Mouse (Mus musculus): ENCODE results near the gene Cntfr.

Cntfr gene

GRCm38 (mm10) chr4:41679291-41679690 lies 17.6 kb downstream of the Cntfr start:
- DNase-seq (ENCODE audit: low read depth, low spot score) = no peak

DNA sequence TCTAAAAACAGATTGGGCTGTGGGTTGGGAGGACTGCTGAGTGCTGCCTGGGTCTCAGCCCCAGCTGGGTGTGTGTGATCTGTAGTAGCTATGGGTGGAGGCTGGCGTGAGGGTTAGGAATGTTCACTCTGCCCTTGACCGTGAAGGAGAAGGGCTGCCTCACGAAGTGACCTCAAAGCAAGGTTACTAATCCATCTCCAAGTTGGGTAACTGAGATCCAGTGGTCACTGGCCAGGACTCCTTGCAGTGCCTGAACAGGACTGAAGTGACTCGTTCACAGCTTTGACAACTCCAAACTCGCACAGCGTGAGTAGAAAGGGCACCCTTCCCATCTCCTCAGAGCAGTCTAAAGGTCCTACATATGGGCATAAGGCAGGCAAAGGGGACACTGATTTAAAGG lies 18.0 kb downstream of the Cntfr start:
- no peak for DNase-seq (ENCODE audit: low read depth, low spot score)

DNA sequence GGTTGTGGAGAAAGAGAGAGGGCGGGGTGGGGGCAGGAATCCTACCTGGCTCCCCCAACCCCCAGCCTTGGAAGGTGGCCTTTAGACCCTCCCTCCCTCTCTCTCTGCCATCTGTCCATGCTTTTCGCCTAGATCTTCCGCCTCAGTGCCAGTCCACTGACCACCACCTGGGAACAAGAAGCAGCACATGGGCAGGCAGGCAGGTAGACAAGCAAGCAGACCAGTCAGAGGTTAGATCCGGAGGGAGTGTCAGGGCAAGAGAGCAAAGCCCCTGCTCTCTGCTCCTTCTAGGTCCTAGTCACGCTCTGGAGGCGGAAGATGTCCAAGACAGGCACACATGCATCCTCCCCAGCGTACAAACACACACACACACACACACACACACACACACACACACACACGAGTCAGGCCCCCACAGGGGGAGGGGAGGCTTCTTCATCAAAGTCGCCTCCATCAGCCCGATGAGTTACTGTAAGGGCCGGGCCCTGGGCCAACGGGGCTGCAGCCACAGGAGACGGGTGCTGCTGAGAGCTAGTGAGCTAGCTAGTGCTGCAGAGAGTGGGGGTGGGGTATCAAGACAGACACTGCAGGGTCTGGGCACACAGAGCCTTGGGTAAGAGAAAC lies 19.8 kb downstream of the Cntfr start:
- DNase-seq (ENCODE audit: low read depth, low spot score) = no peak

- no peak for DNase-seq (ENCODE audit: low read depth, low spot score)
These were observed 20.5 kb downstream of the Cntfr start for GRCm38 (mm10) chr4:41676248-41677005.

DNA sequence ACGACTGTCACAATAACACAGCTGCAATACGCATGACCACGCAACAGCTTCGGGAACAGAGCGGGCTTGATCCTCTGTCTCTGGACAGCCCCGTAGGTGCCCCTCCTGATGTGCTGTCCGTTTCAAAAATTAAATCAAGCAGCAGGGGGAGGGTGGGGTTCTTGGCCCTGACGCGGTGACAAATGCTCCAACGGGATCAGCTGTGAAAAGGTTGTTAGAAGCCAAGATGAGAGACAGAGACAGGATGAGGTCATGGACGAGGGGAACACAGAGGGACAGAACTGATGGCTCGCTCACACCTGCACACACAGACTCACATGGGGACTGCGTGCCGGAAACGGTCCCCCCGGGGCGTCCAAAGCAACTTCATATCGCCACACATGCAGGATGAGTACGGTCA lies 23.7 kb downstream of the Cntfr start:
- DNase-seq (ENCODE audit: low read depth, low spot score) = no peak

DNA sequence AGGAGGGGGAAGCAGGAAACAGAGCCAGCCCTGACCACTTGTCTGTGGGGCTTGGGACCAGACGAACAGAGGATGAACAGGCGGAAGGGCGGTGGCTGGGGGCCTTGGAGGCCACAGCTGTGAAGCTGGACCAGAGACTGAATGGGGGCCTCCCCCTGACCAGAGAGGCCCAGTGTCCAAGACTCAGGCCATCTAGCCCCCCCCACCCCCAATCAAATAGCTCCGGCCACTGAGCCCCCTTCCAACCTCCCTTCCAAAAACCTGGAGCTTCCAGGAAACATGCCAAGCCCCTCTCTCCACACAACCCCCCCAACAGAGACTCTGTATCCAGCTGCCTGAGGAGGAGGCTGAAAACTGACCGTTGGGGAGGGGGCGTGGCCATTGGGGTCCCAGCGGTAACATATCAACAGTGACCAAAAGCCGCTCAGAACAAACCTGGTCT lies 24.3 kb downstream of the Cntfr start:
- no peak for DNase-seq (ENCODE audit: low read depth, low spot score)

GRCm38 (mm10) chr4:41671963-41672480 lies 24.9 kb downstream of the Cntfr start:
- no peak for DNase-seq (ENCODE audit: low read depth, low spot score)

GRCm38 (mm10) chr4:41671500-41671899 lies 25.4 kb downstream of the Cntfr start:
- no peak for DNase-seq (ENCODE audit: low read depth, low spot score)

DNA sequence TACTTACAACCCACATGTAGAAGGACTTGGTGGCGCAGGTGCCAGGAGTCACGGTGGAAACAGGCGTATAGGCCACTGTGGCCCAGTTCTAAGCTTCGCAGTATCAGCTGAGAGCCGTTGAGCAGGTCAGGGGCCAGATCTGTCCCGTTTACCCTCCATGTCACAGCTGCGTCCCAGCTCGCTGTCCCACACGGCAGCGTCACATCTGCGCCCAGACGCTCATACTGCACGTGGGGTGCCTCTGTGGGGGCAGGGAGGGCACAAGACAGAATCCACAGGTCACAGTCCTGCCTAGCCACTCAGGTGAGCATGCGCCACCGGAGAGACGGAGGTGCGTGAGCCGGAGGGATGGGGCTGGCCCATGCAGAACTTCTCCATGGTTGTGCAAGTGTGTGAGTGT lies 26.1 kb downstream of the Cntfr start:
- DNase-seq (ENCODE audit: low read depth, low spot score) = no peak

DNA sequence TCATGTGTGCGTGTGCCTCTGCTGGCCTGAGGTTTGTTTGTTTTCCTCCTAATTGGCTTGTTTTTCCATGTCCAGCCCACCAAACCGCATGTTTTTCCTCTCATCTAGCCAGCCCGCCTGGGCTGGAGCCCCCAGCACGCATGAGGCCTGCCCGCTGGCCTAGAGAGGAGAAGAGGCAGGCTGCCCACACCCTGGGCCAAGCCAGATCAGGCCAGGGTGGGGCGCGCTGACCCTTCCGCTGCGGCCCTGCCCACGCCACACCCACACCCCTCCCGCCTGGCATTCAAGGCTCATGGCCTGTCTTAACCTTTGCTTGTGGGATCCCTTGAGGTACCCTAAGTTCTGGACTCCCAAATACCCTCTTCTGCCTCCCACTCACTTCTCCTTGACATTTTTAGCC lies 30.2 kb downstream of the Cntfr start:
- DNase-seq (ENCODE audit: low read depth, low spot score) = no peak

DNA sequence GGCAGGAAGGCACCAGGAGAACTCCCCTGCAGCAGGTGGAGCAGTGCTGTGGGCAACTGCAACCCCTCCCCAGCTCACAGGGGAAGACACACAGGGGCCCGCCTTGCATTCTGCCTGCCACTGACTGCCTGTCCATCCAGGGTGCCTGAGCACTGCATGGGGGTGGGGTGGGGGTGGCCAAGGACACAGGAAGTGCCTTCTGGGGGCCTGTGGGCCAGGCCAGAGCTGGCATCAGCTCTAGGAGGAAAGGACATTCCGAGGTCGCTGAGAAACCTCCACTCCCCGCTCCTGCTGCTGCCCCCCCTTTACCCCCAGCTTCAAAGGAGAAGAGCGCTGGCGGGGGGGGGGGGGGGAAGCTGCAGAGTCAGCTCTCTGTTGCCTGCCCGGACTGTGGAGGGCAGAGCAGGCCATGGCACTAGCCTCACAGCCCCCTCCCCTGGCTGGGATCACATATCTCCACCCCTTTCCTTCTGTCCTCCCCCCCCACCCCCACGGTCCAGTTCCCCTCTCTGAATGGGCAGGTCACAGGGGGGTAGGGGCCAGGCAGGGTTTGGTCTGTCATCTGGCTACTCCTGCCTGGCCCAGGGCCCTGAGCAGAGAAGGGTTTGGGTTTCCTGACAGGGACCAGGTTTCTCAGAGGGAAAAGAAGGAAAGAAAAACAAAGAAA lies 31.7 kb downstream of the Cntfr start:
- DNase-seq (ENCODE audit: low read depth, low spot score) = no peak

GRCm38 (mm10) chr4:41664533-41664932 lies 32.4 kb downstream of the Cntfr start:
- no peak for DNase-seq (ENCODE audit: low read depth, low spot score)

- DNase-seq (ENCODE audit: low read depth, low spot score) = no peak
These were observed 33.3 kb downstream of the Cntfr start for GRCm38 (mm10) chr4:41663614-41664013.

DNA sequence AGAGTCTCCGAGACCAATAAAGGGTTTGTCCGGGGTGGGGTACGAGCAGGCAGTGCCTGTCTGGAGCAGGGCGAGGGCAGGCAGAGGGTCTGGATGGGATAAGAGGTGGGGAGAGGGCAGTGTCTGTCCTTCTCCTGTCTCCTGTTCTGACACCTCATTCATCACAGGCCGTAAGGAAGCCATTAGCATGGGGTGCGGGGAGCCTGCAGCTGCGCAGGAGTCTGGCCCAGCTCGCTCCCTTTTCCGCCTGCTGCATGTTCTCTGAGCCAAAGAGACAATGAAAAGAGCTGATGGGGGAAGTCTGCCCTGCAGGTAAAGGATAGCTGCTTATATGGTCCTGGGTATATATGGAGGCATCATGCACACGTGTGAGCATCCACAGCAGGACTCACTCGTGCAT lies 34.2 kb downstream of the Cntfr start:
- DNase-seq (ENCODE audit: low read depth, low spot score) = no peak

- no peak for DNase-seq (ENCODE audit: low read depth, low spot score)
These were observed 35.9 kb downstream of the Cntfr start for GRCm38 (mm10) chr4:41660851-41661430.

DNA sequence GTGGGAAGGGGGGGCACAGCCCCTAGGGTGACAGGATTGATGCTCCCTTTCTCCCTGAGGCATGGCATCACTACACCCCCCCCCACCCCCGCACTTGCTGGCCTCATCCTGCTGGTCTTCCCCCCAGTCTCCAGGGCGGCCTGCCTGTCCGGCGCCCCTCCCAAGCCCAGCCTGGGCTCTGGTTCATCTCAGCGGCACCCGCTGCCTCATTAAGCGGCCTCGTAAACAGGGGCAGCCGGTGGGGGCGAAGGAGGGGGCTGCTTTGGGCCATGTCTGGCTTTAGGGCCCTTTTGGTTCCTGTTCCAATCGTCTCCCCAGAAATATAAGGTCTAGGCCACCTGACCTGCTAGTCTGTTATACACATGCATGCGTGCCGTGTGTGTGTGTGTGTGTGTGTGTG lies 37.3 kb downstream of the Cntfr start:
- no peak for DNase-seq (ENCODE audit: low read depth, low spot score)

GRCm38 (mm10) chr4:41658566-41659384 lies 38.1 kb downstream of the Cntfr start:
- no peak for DNase-seq (ENCODE audit: low read depth, low spot score)

- DNase-seq (ENCODE audit: low read depth, low spot score) = no peak
These were observed 41.4 kb downstream of the Cntfr start for GRCm38 (mm10) chr4:41655525-41655924.

DNA sequence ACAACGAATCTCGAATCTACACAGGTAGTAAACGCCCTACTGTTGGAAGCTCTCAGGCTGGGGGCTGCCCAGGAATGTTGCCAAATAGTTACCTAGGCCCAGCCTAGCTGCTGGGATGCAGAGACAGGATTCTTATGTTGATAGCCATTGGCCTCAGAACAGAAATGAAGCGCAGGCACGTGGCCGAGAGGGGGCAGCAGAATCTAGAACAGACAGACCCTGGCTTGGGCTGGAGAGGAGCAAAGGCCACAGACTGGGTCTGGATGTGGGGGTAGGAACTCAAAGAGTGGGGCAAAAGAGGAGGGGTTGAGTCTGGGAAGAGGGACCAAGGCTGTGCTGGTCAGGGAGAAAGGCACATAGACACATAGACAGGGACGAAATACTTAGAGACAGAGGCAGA lies 42.7 kb downstream of the Cntfr start:
- no peak for DNase-seq (ENCODE audit: low read depth, low spot score)

DNA sequence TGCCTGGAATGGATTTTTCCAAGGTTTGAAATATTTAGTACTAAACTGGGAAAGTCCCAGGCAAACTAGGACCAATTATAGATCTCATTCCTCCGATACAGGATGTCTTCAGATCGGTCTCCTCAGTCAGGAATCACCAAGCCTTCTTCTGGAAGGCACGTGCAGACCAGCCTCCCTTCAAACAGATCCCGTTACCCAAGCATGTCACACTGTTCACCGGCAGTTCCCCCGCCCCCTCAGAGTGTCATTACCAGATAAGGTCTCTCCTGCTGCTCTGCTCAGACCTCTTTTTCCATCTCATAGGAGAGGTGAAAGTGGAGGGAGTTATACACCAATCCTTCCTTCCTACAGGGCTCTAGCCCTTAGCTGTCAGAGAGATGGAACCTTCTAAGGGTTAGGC lies 43.2 kb downstream of the Cntfr start:
- DNase-seq (ENCODE audit: low read depth, low spot score) = no peak

DNA sequence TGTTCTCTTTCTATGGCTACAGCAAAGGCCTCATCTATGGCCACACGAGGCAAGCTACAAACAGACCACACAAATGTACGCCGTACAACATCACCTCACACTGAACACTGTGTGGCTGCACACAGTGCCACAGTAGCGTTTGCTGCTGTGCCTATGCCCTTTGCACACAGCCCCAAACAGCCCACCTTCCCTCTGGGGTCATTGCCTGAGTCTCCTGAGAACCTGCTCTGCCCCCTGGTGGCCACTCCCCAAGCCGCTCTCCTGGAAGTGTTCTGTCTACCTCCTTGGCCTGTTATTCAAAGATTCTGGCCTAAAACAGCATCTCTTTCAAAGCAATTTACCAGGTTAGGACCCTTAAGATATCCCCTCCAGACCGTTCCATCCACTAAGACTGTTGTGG lies 43.6 kb downstream of the Cntfr start:
- peak; percentile 40 for DNase-seq (ENCODE audit: low read depth, low spot score)

Data from retina, adult 2 months (tissue).